Mouse (Mus musculus): ENCODE results near the gene Agpat2.
A peak's percentile ranks its signal among the peaks of the same experiment; 100 is the strongest.

Gene Agpat2

DNA sequence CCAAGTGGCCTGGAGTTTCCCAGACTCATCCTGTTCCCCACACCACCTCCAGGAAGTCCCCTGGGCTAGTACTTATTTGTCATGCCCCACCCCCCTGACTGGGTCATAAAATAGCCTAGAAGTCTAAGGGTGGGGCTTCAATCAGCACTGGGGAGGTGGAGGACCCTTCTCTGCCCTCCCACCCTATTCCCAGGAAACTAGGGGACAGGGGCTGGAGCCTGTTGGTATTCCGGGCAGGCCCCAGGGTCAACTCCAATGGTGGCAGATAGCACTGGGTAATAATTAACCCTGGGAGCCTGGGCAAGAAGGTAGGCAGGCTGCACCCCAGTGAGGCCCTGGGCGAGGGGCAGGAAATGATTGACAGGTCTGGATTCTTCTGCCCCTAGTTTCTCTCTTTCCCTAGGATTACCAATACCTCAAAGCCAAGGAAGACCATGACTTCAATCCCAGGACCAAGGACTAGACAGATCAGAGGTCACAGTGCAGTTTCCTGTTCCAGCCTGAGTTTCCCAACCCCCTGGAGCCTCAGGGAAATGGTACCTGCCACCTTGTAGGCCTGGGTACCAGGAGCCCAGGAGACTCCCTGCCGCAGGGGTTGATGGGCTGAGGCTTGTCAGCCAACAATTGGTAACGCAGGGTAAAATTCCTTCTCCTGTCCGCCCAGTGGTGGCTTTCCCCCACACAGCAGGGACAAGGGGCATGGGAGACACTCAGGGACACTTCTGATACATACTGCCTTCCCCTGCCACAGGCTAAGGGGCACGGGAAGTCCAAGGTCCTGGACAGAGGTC lies 9.1 kb downstream of the Agpat2 start:
- no peak for DNase-seq

DNA sequence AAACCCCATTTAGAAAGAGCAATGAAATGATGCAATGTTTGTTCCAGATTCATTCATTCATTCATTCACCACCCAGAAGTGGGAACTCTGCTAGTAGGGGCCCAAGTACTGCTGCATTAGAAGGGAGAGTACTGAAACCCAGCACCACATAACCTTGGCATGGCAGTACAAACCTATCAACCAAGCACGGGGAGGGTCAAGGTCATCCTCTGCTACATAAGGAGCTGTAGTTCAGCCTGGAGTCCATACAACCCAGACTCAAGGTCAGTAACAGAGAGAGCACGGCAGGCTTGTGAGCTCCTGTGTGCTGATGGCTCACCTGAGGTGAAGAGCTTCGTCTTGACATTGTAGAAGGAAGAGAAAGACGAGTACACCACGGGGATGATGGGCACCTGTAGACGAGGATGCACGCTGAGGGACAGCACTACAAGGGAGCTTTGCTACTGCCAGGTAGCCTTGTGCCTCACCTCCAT lies 9.7 kb downstream of the Agpat2 start:
- no peak for DNase-seq

DNA sequence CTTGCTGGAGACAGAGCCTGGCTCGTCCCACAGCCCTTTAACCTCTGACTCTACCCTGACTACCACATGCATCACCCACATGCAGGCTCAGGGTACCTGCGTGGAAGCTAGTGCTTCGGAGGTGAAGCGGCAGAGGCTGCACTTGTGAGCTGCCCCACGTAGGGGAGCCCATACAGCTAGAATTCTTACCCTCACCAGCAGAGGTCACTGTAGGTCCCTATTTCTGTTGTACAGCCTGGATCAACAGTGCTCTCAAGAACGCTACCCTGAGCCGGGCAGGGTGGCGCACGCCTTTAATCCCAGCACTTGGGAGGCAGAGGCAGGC lies 10.2 kb downstream of the Agpat2 start:
- DNase-seq: peak; percentile 34

DNA sequence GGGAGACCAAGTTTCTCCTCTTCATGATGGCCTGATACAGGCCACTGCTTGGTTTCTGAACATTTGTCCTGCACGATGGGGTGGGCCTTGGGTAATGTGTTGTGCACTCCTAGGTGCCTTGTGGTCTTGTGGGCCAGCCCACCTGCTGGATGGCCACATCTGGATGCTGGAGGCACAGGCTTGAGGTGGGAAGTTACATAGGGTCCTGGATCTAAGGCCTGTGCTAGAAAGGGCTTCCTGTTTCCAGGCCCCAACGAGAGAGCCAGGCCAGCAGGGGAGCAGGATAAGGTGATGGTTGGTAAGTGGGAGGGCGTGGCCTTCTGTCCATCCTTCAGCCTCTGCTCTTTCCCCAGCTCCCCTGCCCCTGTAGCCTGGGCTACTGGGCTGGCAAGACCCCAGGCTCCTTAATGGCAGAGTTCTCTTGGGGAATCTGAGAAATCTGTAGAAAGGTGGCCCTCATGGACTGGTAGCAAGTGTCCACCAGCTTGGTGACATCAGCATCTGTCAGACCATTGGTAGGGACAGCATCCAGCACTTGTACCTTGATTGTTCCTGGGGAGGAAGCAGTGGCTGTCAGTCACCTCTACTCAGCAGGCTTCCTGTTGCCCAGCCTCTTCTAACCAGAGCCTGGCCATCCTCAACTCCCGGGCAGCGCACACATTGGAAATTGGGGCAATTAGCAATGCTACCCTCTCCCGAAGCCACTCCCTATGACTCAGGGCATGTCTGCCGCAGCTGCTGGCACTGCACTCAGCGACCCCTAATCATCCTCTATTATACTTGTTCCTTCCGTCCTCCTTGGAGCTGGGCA lies 10.8 kb downstream of the Agpat2 start:
- DNase-seq: no peak

DNA sequence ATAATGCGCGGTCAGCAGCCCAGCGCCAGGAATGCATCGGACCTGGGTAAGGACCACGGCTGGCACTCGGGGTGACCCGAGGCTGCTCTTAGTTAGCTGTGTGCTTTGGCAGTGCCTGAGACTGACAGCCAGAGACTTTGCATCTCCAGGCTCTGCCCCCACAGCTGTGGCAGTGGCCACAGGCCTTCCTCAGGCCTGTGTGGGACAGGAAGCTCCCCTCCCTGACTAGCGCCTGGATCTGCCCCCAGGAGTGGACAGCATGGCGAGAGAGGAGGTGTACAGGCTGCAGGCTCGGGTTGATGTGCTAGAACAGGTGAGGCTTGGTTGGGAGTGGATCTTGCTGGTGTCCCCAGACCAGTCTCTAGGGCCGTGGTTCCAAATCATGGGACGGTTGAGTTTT lies 12.8 kb downstream of the Agpat2 start:
- no peak for DNase-seq

DNA sequence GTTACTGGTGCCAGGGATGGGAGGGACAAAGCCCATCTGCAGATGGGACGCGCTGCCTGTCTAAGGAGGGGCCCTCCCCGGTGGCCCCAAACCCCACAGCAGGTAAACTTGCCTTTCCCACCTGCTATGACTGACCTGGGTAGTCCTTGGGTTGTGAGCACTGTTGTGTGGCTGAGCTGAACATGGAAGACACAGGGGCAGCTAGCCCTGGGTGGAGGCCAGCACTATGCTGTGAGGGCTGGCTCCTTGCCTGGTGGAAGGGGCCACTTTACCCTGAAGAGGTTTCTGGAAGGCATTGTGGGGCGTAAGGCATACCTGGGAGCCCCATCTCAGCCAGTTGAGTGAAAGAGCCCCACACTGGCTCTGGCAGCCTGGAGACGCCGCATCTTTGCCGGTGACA lies 13.3 kb downstream of the Agpat2 start:
- no peak for DNase-seq

DNA sequence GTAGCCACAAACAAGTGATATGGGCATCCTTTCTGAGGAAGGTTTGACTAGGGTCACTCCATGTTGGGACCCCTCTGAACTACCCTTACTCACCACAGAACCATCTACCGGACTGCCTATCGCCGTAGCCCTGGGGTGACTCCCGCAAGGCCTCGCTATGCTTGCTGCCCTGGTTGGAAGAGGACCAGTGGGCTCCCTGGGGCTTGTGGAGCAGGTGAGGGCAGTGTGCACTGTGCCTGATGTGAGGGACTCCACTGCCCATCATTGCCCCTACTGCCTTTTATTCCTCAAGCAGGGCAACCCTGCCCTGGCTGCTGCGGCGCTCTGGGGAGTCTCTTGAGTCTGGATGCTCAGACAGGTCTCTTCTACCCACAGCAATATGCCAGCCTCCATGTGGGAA lies 13.9 kb downstream of the Agpat2 start:
- DNase-seq: no peak

DNA sequence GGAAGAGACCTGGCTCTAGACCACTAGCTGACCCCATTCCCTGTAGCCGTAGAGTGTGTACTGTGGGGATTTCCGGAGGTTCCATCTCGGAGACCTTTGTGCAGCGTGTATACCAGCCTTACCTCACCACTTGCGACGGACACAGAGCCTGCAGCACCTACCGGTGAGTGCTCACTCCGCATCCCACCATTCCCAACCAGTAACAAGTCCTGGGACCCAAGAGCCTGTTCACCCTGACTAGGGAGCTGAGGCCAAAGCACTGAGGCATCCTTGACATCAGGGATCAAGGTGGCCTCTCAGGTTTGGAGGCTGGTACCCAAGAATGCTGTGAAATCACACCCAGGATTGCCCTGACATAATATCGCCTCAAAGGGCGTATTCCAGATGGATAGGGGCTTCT lies 14.9 kb downstream of the Agpat2 start:
- DNase-seq: no peak

DNA sequence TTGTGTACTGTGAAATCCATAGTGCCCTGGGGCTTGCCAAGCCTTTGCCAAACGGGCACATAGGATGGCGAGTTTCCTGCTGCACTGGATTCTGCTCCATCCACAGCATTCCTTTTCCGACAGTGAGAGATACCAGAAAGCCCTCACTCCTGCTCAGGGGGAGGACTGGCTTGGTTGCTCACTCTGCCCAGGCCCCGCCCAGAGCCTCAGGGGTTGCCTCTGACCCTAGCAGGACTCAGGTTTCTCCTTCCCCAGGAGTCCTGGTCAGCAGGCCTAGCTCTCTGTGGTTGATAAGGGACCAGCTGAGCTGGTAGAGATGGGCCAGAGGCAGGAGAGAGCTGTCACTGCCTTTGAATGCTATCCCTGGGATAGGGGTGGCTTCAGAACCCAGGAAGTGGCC lies 15.6 kb downstream of the Agpat2 start:
- DNase-seq: no peak

DNA sequence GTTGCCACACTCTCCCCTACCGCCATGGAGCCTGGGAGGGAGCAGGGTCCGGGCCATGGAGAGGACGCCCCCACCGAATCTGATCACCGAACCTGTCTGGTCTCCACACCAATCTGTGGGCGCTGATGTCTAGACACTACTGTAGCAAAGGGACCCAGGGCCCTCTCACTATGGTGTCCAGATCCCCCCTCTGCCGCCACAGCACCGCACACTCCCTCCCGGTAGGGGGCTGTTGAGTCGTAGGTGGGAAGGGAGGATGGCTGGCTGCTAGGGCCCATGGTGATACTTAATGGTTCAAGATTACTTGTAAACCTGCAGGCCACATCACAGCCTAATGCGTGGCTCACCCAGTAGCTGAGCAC lies 17.2 kb downstream of the Agpat2 start:
- no peak for DNase-seq

DNA sequence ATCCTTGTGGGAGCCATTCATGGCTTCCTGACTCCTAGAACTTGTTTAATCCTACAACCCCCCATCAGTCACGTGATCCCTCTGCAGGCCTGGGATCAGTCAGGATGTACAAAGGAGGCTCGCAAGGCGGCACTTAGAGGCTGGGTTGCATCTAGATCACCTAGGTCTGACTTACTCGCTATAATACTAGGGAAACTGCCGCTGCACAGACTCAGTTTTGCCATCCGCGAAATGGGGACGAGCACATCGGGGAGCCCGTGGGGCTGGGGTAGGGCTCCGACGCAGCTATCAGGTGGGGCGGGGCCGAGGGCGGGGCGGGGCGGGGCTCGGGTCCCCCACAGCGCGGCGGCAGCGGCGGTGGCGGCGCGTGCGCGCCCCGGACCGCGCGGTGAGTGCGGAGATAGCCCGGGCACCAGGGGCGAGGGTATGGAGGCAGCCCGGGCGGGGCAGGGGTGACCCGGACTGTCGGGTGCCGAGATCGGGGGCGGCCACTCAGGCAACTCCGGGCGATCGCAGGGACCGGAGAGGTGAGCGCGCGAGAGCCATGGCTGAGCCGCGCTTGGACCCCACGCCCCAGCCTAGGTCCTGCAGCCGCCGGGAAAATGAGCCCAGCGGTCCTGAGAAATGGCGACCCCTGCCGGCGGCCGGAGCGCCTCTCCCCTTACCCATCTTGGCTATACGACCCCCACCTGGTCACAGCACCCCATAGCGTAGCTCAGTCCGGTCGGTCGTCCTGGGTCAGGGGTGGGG lies 17.7 kb downstream of the Agpat2 start, which contains the start of gene Gm20532:
Gm20532 (plus strand) TSS at position 346 of the 750 bp plus-strand sequence.
- peak; percentile 38 for DNase-seq

DNA sequence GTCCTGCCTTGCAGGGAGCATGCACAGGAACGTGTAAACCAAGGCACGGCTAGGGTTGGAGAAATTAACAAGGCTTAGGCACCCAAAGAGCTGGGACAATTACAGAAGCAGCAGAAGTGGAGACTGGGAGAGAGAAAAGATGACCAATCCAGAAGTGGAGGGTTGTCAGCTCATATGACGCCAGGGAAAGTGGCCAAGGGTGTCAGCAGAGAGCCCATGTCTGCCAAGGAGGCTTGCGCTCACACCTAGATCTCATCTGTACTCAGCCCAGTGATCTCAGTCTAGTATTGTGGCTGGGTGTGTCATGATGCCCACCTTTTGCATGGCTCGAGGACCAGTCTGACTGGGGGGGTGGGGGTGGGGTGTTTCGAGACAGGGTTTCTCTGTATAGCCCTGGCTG lies 18.5 kb downstream of the Agpat2 start:
- no peak for DNase-seq

DNA sequence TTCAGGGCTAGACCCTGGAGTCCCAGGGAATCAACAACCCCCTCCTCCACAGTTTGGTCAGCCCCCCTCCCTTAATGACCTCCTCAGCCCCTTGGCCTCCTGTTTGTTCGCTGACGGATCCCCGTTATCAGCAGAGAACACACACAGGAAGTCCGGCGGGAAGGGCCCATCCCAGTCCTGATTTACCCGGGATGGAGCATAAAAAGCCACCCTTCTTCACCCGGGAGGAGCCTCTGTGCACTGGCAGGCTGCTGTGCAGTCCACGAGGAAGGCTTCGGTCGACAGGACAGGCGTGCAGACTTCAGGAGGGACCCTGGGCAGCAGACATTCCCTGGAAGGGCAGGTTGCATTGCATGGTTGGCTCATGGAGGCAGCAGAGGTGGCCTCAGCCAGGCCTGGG lies 20.6 kb downstream of the Agpat2 start:
- DNase-seq: no peak

DNA sequence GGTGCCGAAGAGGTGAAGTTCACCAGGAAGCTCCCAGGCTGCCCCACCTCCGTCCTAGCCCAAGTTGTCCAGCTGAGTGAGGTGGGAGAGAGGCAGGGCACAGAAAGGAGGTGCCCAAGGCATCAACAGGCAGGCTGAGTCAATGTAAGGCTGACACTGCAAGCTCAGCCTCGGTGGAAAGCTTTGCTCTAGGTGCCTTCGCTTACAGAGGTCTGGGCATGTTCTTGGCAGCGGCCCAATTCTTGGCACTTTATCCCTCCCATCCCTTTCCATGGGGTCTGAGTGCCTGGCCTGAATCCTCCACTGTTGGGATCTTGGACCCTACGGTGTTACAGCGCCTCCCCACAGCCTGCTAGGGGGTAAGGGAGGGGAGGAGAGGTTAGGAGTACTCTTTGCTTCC lies 21.5 kb downstream of the Agpat2 start:
- DNase-seq: no peak

DNA sequence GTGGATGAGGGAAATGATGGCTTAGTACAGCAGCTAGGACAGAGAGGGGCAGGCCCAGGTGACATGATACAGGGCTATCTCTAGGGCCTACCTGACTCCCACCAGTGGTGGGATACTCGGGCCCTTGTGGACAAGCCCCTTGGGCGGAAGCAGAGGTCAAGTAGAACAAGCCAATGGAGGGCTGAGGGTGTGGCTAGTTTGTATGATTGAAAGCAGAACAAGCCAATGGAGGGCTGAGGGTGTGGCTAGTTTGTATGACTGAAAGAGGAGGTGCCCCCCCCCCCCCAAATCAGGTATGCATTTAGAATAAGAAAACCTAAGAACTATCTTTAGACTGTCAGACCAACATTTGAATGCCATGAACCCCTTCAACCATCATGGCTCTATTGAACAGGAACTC lies 22.0 kb downstream of the Agpat2 start:
- DNase-seq: no peak

DNA sequence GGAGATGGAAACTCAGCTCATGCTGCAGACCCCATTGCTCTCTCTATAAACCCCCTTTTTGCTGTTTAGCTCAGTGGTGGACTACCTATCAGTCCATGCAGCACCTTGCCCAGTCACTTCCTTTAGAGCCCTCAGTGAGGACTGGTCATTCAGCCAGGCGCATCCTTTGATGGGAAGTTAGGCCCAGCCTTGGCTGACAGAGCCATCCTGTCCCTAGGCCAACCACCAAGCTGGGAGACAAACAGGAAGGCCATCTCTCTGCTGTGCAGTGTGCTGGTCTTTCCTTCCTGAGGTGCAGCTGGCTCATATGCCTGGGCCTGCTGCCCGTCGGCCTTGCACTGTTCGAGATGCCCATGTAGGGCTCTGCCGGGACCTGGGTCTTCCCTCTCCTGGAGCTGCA lies 23.5 kb downstream of the Agpat2 start:
- no peak for DNase-seq

DNA sequence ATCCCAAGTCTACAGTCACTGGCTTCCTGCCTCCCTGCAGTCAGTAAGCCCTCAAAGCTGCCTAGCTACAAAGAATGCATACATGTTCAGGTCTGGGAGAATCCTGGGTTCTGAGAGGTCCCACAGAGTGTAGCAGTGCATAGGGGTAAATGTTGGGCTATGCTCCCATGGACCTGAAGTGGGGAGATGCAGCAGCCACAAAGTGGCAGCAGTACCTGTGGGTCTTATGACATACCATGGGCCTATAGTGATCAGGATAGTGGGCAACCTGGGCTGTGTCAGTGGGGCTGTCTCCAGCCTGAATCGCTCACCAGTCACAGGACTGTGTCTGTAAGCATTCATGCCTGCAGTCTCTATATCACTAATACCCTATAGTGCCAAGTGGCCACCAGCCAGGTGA lies 24.5 kb downstream of the Agpat2 start, which contains the start of gene Egfl7:
Egfl7 (plus strand) TSS at position 301 of the 400 bp plus-strand sequence.
- DNase-seq: no peak

DNA sequence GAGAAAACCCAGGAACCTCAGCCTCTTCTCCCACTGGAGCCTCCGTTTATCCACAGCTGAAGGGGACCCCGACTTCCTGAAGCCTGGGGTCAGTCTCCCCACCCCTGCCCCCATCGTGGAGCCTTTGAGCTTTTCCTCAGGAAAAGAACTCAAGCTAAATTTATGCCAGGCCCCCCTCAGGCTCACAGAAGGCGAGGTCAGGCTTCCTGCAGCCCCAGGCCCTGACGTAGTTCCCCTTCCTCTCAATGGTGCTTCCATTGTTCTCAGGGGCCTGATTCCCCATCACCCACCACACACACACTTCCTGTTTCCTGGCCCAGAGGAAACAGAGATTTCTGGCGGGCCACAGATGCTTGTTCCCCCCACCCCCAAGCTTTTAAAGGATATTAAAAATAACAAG lies 25.8 kb downstream of the Agpat2 start:
- peak; percentile 22 for DNase-seq

DNA sequence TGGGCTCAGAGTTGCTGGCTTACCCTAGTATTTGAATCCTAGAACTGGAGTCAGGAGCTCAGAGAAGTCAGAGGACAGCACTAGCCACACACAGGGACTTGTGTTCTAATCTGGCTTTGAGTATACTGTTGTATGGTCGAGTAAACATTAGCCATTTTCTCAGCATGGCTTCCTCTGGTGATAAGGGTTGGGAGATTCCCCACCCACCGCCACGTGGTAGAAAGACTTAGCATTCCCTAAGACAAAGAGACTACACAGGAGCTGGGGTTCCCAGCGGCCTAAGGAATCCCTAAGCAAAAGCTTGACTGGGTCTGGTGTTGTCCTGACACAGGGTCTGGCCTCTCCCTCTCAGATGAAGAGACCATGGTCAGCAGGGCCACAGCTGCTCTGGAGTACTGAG lies 27.8 kb downstream of the Agpat2 start:
- no peak for DNase-seq

DNA sequence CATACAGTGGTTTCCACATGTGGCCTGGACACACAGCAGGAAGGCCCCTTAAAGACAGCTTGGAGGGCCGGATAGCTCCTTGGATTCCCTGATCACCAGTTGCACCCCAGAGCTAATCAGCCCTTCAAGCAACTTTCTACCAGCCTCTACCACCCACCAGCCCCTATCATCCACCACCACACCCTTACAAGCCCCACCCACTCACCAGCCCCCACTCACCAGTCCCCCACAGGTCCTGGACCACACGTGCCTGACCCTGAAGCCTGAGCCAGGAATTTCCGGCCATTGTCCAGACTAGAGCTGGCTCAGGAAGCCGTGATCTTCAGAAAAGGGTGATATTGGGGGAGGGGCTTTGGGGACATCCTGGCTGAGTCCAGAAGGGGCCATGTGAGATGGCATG lies 28.4 kb downstream of the Agpat2 start:
- DNase-seq: no peak

DNA sequence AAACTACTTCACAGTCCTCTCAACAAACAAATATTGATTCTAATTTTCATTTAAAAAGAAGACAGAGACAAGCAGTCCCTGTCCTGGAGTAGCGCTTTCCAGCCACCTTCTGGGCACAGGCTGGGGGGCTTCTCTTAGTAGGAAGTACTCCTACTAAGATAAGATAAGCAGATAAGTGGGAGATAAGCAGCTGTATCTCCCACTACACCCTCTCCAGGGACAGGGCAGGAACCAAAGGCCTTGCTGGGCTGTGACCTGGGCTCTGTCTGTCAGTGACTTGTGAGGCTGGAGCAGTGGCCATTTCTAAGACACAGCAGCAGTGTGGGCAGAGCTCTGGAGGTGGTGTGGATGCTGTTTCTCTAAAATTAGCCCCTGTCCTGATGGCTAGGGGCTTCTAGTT lies 28.8 kb downstream of the Agpat2 start:
- no peak for DNase-seq

DNA sequence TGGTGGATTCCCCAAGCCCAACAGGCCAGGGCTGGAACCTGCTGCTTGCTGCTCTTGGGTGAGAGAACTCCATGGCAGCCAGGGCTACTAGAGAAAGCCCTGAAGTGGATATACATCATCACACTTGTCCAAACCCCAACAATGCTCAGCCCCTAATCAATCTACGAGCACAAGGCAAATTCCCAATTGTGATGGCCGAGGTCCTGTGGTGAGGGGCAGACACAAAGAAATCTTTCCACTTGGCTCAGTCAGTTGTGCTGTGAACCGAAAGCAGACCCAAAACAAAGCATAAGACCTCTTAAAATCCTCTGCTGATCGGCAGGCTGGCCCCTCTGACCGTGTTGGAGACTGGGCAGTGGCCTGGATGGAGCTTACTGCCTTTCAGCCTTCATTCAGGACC lies 29.4 kb downstream of the Agpat2 start:
- DNase-seq: no peak

DNA sequence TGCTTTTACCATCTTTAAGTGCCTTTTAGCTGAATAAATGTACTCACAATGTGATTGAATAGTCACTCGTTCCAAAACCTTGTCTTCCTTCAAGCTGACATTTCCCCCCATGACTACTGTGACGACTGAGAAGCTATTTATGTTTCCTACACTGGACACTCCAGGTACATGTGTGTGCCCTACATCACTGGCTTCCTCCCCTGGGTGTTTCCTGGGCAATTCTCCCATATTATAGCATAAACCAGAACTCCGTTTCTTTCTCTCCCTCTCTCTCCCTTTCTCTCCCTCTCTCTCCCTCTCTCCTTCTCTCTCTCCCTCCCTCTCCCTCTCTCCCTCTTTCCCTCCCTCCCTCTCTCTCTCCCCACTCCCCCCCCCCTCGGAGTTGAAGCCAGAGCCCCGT lies 30.4 kb downstream of the Agpat2 start:
- DNase-seq: no peak

DNA sequence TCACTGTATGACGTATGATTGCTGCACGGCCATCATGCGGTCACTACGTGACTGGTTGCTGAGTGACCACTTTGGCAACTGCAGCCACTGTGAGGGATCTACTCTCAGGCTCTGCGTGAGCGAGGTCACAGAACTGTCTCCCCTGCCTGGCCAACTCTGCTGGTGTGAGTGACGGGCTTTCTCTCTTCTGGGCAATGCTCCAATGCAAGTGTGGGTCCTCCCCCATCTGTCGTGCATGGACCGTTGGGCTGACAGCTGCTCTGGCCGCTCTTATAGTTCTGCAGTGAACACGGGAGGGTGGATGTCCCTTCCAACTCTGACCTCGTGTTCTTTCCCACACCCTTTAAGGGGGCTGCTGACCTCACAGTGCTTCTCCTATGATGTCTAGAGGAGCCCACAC lies 30.8 kb downstream of the Agpat2 start:
- DNase-seq: no peak

Data from layer of hippocampus, adult 9-11 months (tissue).